Mouse (Mus musculus) v-Abl transformed pro-B cells (cell line): ENCODE data around the gene Specc1l.

Experiments used
- in situ Hi-C, 2 experiments: fragments of 400-800 bp; cut with MboI; formaldehyde crosslinking; loops; one replicate each; pipeline ENCODE4 v1.15.1; 2025; ENCODE audit not compliant: unreplicated experiment in 2 of 2

The Specc1l gene

DNA sequence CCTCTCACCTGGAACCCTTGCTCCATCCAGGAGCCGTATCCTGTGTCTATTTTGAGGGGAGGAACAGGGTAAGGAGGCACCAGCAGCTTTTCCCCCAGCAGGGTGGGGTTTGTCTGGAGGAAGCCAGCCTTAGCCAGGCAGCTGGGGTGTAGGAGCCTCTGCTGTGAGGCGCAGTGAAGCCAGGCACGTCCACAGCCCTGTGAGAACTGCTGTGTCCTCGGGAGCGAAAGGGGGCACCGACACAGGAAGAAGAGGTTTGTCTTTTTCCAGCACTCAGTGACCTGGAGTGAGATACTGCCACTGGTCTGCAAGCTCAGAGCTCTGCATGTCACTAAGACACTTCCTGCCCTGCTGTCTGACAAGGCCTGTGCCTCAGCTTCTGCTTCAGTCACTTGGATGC lies 92.5 kb downstream of the Specc1l start:
- in situ Hi-C loops: no loop called here

DNA sequence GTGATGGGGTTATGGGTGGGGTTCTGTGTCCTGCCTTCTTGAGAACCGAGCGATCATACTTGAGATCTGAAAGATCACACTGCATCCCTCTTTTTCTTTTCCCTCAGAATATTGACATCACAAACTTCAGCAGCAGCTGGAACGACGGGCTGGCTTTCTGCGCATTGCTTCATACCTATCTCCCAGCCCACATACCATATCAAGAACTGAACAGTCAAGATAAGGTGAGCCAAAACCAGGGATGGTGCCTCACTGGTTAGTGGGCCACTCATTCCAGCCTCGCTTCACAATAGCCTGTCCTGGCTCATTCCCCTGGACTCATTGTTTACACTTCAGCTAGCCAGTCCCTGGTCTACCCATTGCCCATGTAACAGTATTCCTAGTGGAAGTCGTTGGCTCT lies 95.3 kb downstream of the Specc1l start:
- in situ Hi-C loops: no loop called here

DNA sequence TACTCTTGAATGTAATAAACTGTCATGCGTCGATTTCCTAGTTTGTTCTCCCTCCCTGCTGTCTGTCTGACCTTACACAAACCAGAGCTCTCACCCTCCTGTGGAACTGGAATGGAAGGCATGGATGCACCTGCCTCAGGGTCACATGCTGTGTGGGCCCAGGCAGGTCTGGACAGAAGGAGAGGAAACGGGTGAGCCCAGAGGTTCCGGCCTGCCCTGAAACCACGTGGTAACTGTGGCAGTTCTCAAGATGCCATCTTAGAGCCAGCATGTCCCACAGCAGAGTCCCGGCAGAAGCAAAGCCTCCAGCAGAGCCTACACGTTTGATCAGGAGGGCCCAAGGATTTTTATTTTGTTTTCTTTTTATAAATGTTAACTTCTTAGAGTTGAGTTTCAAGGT lies 100.5 kb downstream of the Specc1l start:
- in situ Hi-C loops: no loop called here

DNA sequence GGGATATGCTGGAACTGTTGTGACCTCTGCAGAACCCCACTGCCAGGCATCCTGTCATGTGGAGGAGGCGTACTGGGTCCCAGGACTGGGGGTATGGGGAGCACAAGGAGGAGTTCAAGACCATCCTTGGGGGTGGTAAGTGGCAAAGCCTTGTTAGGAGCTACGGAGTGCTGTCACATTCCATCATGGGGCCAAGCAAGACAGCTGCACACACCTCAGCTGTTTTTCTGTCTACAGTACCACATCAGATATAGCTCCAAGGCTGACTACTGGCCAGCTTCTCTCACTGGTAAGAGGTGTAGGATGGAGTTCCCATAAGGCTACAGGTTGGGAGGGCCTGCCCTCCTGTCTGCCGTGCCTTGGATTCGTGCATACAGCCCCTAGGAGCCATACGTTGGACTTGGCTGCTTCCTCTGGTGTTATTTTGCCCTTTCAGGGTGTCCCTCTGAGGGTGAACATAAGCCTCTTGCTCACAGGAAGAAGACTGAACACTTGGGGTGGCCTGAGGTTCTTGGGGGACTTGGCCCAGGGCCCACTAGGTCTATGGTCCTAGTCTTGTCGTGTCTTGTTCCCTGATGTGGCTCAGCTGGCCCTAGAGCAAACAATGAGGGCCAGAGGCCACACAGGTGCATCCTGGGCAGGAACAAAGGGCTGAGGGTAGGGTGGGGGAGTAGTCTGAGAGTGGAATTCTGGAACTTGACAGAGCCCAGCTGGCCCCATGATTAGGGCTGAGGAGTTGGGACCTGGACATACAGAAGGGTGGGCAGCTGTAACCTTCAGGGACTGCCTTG lies 102.5 kb downstream of the Specc1l start:
- in situ Hi-C loops: no loop called here

DNA sequence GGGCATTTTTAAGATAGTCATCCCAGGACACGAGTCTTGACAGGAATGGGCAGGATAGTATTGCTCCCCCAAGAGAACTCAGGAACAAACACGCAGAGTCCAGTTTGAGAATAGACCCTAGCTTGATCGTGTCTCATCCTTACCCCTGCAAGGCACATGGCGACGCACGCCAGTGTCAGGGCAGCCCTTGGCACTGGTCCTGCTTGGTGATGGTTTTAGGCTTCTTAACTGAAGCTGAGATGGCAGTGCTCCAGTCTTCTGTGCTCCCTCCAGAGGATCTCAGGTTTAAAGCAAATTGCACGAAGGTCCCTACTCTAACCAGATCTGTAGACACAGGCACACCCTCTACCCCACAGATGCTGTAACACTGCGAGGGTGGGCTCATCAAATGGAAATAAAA lies 103.9 kb downstream of the Specc1l start:
- in situ Hi-C loops: no loop called here

DNA sequence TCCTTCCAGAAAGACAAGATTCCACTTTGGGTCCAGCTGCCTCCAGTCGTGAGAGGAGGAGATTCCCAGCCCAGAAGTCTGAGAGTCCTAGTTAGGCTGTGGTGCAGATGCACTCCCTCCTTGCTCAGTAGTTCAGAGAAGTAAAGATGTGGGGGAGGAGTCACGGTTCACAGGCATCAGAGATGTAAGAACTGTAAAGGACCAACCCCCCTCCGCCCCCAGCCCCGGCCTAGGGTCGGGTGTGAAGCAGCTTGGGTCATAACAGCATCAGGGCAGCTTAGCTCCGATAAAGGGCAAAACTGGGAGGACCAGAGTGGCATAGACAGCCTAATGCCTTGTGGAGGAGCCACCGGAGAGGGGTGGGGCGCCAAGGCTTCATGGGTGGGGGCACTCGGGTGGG lies 104.6 kb downstream of the Specc1l start:
- in situ Hi-C loops: no loop called here

DNA sequence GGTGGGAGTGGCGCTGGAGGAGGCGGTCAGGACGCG lies 104.8 kb downstream of the Specc1l start, which contains the start of gene Adora2a:
TSS of gene Adora2a (plus strand) at position 6 of the 36 bp plus-strand sequence.
- in situ Hi-C loops: no loop called here

DNA sequence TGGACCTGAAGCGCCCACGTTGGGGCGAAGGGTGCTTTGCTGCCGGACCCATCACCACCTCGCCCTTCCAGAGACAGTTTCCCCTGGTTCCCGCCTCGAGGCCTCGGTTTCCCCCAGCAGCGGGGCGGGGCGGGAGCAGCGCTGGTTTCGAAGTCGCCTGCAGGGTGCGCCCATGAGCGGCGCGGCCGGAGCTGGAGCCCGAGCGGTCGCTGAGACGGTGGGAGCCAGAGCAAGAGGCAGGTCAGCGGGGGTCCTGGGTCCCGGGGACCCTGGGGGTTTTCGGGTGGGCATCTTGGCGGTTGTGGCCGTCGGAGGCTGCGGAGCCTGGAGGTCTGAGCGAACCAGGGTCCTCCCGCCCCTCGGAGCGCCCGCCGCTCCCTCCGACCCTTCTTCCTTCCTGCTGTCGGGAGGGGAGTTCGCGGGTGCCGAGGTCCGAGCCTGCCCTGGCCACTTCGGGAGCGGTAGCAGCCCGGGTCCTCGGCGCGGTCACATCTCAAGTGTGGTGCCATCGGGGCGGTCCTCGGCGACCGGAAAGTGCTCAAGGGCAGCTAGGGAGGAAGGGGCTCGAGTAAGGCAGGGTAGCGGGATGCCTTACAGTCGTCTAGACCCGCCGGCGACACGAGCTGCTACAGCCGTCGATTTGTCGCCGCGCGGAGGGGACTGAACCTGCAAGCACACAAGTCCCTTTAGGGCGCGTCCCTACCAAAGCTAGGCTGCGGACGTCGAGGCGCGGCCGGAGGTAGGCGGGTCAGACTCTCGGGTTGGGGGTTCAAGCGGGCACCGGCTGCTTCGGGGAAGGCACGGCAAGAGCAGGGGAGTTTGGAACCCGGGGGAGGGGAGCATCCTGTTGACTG lies 105.3 kb downstream of the Specc1l start:
- in situ Hi-C loops: no loop called here

DNA sequence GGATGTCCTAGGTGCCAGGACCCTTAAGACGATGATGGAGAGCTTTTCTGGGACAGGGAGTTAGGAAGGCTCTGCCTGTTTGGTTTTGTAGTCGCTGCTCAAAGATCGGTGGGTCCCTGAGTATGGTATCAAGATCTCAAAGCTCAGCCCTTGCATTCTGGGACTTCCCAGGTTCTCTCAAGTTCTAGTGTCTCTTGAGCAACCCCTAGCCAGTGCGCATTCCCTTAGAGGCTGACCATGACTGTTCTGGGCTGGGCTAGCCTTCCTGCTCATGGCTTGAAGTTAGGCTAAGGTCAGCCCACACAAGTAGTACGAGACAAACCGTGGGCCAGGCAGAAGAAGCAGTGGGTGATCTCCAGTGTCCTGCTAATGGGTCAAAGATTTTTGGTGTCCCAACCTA lies 106.3 kb downstream of the Specc1l start:
- in situ Hi-C loops: no loop called here

DNA sequence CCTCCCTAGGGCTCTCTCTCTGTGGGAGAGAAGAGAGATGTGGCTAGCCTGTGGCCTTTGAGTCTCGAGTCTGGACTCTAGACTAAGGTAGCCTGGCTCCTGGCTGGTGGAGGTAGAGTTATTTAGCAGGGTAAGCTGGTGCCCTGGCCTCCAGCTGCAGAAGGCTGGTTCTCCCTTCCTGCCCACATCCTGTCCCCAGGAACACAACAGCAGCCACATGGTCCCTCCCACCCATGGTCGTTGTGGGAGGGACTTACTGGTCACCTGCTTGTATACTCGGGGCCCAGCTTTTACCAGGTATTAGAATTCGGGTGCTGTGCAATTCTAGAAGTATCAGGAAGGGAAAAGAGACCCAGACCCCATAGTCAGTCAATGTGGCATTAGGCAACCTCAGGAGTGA lies 108.4 kb downstream of the Specc1l start:
- in situ Hi-C loops: loop anchor here in 1 of 2 experiments (10.0 kb wide), 1 partner anchor 94 kb away; no protein-coding TSS in a partner anchor

DNA sequence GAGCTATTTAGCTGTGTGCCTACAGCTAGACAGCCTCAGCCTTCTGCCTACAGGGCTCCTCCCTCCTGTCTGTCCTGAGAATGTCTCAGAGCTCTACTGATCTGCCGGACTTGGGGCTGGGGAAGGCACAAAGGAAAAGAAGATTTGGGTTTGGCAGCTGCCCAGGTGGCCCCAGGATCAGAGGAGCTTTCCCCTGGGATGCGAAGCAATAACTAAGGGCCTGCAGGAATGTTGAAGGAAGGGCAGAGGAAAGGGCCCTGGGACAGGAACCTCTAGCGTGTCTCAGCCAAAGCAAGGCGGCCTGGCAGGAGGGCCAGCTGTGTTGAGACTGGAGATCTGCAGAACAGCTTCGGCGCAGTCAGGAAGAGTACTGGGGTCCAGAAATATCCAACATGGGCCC lies 111.1 kb downstream of the Specc1l start:
- in situ Hi-C loops: loop anchor here in 1 of 2 experiments (10.0 kb wide), 1 partner anchor 92 kb away; no protein-coding TSS in a partner anchor

DNA sequence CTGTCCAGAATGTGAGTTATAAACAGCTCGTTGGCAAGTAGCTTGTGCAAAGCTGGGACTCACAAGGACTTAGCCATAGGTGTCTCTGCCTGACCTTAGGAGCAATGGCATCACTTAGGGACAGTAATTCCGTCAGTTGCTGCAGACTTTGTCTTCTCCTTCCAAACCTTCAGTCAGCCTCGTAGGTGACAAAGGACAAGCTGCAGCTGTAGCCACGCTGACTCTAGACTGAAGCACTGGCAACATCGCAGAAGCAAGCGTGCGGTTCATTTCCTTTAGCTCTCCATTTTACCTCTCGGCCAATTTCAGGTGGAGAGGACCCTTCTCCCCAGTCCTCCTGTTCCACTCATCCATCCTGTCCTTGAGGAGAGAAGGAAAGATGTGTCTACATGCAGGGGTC lies 112.1 kb downstream of the Specc1l start:
- in situ Hi-C loops: loop anchor here in 1 of 2 experiments (10.0 kb wide), 1 partner anchor 91 kb away; no protein-coding TSS in a partner anchor

DNA sequence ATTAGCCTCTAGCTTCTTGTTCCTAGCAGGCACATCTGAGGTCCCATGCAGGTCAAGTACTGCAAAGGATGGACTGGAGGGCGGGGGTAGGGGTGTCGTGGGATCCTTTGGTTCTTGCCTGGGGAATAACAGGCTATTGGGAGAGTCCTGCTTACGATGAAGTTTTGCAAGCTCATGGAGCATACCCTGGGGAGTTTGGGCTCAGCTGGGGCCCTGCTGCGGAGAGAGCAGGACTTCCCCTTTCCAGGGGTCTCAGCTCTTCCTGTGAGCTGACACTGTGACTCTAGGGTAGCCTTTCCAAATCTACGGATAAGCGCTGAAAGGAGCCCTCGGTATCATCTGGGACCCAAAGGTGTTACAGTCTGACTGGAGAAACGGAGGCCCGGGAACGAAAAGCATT lies 112.5 kb downstream of the Specc1l start:
- in situ Hi-C loops: loop anchor here in 1 of 2 experiments (10.0 kb wide), 1 partner anchor 90 kb away; no protein-coding TSS in a partner anchor

DNA sequence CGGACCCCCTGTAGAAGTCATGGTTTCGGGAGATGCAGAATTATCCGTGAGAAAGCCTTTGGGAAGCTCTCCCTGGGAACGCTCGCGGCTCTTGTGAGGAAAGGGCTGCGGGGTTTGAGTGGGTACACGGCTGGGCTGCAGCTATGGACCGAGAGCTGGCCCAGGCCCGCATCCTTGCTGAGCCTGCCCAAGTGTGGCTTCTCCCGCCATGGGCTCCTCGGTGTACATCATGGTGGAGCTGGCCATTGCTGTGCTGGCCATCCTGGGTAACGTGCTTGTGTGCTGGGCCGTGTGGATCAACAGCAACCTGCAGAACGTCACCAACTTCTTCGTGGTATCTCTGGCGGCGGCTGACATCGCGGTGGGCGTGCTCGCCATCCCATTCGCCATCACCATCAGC lies 113.9 kb downstream of the Specc1l start:
- in situ Hi-C loops: loop anchor here in 1 of 2 experiments (10.0 kb wide), 1 partner anchor 89 kb away; no protein-coding TSS in a partner anchor

DNA sequence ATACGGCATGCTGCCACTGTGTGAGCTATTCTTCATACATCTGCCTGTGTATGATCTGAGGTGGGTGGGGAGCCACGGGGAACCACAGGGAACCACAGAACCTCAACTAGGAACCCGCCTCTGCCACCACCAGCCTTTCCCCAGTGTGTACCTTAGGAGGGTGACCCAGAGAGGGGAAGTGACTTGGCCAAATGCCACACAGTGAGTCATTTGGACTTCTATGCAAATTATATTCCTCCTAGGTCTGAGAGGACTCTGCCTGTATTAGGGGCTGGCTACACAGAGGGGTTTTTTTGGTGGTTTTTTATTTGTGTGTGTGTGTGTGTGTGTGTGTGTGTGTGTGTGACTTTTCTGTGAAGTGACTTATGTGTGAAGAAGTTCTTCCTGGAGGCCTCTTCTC lies 114.7 kb downstream of the Specc1l start:
- in situ Hi-C loops: loop anchor here in 1 of 2 experiments (10.0 kb wide), 1 partner anchor 88 kb away; no protein-coding TSS in a partner anchor

DNA sequence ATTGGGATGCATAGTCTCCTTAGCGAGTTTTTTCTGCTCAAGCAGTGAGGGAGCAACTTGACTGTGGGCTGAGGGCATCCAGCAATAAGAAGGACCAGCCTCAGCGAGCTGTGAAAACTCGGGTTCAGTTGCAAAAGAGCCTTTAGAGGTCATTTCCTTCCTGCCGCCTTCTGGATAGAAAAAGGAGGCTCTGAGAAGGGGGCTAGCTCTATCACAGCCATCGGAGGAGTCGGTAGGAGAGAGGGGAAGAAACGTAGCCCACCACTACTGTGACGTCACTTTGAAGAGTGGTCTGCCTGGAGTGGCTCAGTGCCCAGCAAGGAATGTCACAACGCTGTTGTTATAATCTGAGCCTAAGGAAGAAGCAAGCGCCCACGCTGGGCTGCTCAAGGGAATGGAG lies 115.2 kb downstream of the Specc1l start:
- in situ Hi-C loops: loop anchor here in 1 of 2 experiments (10.0 kb wide), 1 partner anchor 88 kb away; no protein-coding TSS in a partner anchor

DNA sequence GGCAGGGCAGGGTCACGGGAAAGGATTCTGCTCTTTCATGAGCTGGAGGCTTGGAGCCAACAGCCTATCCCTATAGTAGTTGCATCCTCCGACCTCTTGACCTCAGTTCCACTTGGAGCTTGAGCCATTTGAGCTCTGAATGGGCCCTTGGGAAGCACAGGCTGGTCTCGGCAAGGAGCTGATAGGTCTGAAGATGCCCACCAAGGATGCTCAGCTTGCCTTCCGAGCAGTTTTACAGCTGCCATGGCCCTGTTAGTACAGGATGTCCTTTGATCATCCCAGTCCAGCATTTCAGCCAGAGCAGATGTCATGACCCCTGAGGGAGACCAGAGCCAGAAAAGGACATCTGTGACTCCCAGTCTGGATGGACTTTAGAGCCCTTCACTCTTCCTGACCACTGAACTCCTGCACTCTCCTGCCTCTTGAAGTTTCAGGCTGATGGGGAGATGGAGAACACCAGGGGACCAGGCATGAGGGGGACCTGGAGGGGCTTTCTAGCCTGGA lies 116.4 kb downstream of the Specc1l start:
- in situ Hi-C loops: loop anchor here in 1 of 2 experiments (10.0 kb wide), 1 partner anchor 87 kb away; no protein-coding TSS in a partner anchor

DNA sequence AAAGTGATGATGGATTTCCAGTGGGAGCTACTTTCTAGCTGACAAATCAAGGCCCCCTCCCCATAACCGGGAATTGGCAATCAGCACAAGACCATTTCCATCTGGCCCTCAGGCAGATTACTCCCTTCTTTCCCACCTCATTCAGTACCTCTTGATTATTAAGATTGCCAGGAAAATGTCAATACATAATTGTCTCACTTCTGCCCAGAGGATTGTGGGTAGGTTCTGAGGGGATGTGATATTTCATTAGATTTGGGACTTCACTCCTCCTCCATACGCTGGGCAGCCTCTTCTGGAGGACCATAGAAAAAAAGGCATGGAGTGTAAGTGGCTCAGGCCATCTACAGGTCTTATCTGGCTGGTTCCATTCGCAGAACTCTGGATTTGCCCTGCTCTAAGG lies 120.4 kb downstream of the Specc1l start:
- in situ Hi-C loops: no loop called here

DNA sequence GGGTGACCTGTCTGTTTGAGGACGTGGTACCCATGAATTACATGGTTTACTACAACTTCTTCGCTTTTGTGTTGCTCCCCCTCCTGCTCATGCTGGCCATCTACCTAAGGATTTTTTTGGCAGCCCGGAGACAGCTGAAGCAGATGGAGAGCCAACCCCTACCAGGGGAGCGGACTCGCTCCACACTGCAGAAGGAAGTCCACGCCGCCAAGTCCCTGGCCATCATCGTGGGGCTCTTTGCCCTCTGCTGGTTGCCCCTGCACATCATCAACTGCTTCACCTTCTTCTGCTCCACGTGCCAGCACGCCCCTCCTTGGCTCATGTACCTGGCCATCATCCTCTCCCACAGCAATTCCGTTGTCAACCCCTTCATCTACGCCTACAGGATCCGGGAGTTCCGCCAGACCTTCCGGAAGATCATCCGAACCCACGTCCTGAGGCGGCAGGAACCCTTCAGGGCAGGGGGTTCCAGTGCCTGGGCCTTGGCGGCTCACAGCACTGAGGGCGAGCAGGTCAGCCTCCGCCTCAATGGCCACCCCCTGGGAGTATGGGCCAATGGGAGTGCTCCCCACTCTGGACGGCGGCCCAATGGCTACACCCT lies 121.4 kb downstream of the Specc1l start:
- in situ Hi-C loops: no loop called here

DNA sequence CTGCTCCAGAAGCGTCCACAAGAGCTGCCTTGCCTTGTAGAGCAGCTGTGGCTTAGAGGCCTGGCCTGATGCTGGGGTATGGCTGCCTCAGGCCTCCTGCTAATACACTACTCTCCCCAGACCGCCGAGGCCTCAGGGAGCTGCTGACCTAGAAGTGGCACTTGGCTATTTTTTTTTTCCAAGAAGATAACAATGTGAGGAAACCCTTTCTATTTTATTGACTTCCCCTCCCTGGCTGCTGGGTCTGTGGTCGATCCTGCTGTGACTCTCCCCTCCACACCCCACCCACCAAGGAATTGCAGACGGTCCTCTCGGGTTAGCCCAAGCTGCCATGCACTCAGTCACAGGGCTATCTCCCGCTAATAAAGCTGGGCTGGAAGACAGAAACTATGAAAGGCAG lies 122.3 kb downstream of the Specc1l start:
- in situ Hi-C loops: no loop called here

DNA sequence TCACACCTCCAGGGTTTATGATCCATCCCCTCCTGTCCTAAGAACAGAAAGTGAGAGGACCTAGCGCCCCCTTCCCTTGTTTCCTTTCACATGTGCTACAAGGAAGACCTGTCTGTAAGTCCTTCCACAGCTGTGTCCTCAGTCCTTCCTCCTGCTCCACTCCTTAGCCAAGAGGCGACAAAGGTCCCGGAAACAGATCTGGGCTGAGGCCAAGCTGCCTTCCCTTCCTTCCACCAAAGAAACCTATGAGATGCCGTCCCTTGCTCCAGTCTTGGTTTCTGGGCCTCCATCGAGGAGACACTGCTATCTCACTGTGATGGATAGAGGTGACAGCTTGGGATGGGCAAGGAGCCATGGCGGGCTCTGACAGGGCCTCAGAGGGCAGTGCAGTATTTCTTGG lies 123.2 kb downstream of the Specc1l start:
- in situ Hi-C loops: no loop called here
